Mouse (Mus musculus) liver, embryonic 14.5 days (tissue): ENCODE data around the gene Urah.

Experiments
- CTCF ChIP-seq: IDR thresholded peaks from 2 replicates; pipeline ENCODE4 v1.5.1; 2016; ENCODE audit warnings: antibody characterized with exemption, low read depth, control low read depth
- EP300 ChIP-seq: IDR thresholded peaks from 2 replicates; pipeline ENCODE4 v1.6.1; 2016; ENCODE audit warnings: antibody characterized with exemption, low read depth

- TF ChIP-seq EP300, result no peak
- no peak for TF ChIP-seq CTCF
Observed at GRCm38 (mm10) chr7:140821653-140822329, 13.0 kb upstream of the Urah start, which contains the start of gene Zfp941.
